Mouse (Mus musculus) C2C12 (cell line): ENCODE data around the gene Lst1.

Experiments used
- CEBPB ChIP-seq: IDR thresholded peaks from one replicate; pipeline ENCODE4 v1.6.1; 2011; ENCODE audit warnings: low read depth, mild to moderate bottlenecking, control low read depth, moderate library complexity
- CTCF ChIP-seq: IDR thresholded peaks from one replicate; pipeline ENCODE4 v1.5.1; 2011; ENCODE audit not compliant: control insufficient read depth, insufficient read depth, insufficient read length
- FOSL1 ChIP-seq: IDR thresholded peaks from one replicate; pipeline ENCODE4 v1.8.0; 2011; ENCODE audit warnings: mild to moderate bottlenecking, low read length; ENCODE audit not compliant: poor library complexity, insufficient read depth, severe bottlenecking
- MAX ChIP-seq: IDR thresholded peaks from one replicate; pipeline ENCODE4 v1.6.1; 2011; ENCODE audit warnings: mild to moderate bottlenecking, control low read depth
- MYOG ChIP-seq: IDR thresholded peaks from one replicate; pipeline ENCODE4 v1.6.1; 2011; ENCODE audit not compliant: control insufficient read depth, insufficient read length; ENCODE audit errors: extremely low read depth
- USF1 ChIP-seq: IDR thresholded peaks from one replicate; pipeline ENCODE4 v1.6.1; 2011; ENCODE audit warnings: low read depth, mild to moderate bottlenecking, control low read depth, moderate library complexity

DNA sequence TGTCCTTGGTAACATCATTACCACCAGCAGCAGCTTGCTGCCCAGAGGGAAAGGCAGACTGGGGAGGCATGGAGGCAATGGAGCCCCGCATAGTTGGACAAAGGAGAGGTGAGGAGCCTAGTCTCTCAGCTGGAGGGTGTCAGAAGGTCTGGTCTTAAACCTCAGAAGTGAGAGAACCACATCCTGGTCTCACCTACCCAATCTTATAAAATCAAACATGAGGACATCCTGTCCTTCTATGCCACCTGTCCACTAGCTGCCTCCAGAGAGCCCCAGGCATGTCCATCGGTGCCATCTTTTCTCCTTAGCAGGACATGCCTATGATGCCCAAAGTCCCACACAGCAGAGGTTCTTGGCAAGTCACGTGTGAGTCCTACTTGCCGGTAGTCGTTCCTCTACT, 8.1 kb downstream of the Lst1 start:
- TF ChIP-seq CTCF (no peak), MYOG (no peak), MAX (no peak), USF1 (no peak), CEBPB (no peak), FOSL1 (no peak)
